Mouse (Mus musculus) thymus, adult 2 months (tissue): ENCODE measurements around the gene Bola2. TPM values are rescaled to one million over a fixed set of nuclear protein-coding genes. Genes with fewer than 3 reads are reported as not detected.

Experiments
- DNase-seq: peaks from one replicate; pipeline ENCODE4 v3.0.0; 2021
- H3K27ac ChIP-seq: fragments of 200-500 bp; 2 replicates; pipeline ENCODE4 v1.5.1; 2012; ENCODE audit warnings: low read length, control low read depth; ENCODE audit not compliant: control insufficient read depth, insufficient read depth
- H3K27me3 ChIP-seq: fragments of 200-500 bp; 2 replicates; pipeline ENCODE4 v1.6.1; 2012; ENCODE audit warnings: mild to moderate bottlenecking, low read length, moderate library complexity, mixed read lengths; ENCODE audit not compliant: control insufficient read depth, insufficient read depth
- H3K36me3 ChIP-seq: fragments of 200-500 bp; 2 replicates; pipeline ENCODE4 v1.6.1; 2012; ENCODE audit warnings: mild to moderate bottlenecking, low read length, moderate library complexity; ENCODE audit not compliant: control insufficient read depth, insufficient read depth
- H3K4me1 ChIP-seq: fragments of 200-500 bp; replicated peaks from 2 replicates; pipeline ENCODE4 v1.6.1; 2012; ENCODE audit warnings: low read length; ENCODE audit not compliant: control insufficient read depth, insufficient read depth
- H3K4me3 ChIP-seq: fragments of 200-500 bp; 2 replicates; pipeline ENCODE4 v1.5.1; 2012; ENCODE audit warnings: mild to moderate bottlenecking, low read length, control low read depth, moderate library complexity; ENCODE audit not compliant: control insufficient read depth, insufficient read depth
- CTCF ChIP-seq: fragments of 200-500 bp; IDR thresholded peaks from 2 replicates; pipeline ENCODE4 v1.5.1; 2012; ENCODE audit warnings: mild to moderate bottlenecking, control low read depth, low read length, moderate library complexity, borderline replicate concordance; ENCODE audit not compliant: control insufficient read depth, poor library complexity, insufficient read depth; ENCODE audit errors: extremely low read depth
- POLR2A ChIP-seq: fragments of 200-500 bp; IDR thresholded peaks from 2 replicates; pipeline ENCODE4 v1.6.1; 2012; ENCODE audit warnings: mild to moderate bottlenecking, low read length, control low read depth, moderate library complexity; ENCODE audit not compliant: control insufficient read depth, poor library complexity, insufficient read depth; ENCODE audit errors: extremely low read depth
- WGBS: fragments of 180-500 bp; shearing (Covaris S2); methylation state at CpG from one replicate; pipeline ENCODE4 v1.1.7; 2018; 5-methylcytosine and 5-hydroxymethylcytosine counted together
- polyA plus RNA-seq: library from polyadenylated mRNA; depleted of rRNA; stranded (reverse); fragments of >200 nt; gene quantifications from 2 replicates; pipeline ENCODE4 v1.2.3, GENCODE M21; 2012

The Bola2 gene
- polyA plus RNA-seq, 1 experiment = 51.3 TPM

- Histone ChIP-seq H3K4me1 (peaks cover 33% of the 10 kb centered on the region), H3K27me3 (no peaks in the 10 kb centered on the region), H3K27ac (no peak overlapping the region), H3K36me3 (peaks cover 30% of the 10 kb centered on the region), H3K4me3 (no peak overlapping the region)
- TF ChIP-seq POLR2A = no peak
- 68% methylated on average over 3 of the region's 3 CpGs for WGBS
- no peak for DNase-seq
Observed at GRCm38 (mm10) chr7:126696886-126697285, 1.7 kb downstream of the Bola2 start.

GRCm38 (mm10) chr7:126697838-126698237, 2.6 kb downstream of the Bola2 start:
- H3K27ac ChIP-seq = no peak overlapping the region
- TF ChIP-seq POLR2A (no peak), CTCF (no peak)

DNA sequence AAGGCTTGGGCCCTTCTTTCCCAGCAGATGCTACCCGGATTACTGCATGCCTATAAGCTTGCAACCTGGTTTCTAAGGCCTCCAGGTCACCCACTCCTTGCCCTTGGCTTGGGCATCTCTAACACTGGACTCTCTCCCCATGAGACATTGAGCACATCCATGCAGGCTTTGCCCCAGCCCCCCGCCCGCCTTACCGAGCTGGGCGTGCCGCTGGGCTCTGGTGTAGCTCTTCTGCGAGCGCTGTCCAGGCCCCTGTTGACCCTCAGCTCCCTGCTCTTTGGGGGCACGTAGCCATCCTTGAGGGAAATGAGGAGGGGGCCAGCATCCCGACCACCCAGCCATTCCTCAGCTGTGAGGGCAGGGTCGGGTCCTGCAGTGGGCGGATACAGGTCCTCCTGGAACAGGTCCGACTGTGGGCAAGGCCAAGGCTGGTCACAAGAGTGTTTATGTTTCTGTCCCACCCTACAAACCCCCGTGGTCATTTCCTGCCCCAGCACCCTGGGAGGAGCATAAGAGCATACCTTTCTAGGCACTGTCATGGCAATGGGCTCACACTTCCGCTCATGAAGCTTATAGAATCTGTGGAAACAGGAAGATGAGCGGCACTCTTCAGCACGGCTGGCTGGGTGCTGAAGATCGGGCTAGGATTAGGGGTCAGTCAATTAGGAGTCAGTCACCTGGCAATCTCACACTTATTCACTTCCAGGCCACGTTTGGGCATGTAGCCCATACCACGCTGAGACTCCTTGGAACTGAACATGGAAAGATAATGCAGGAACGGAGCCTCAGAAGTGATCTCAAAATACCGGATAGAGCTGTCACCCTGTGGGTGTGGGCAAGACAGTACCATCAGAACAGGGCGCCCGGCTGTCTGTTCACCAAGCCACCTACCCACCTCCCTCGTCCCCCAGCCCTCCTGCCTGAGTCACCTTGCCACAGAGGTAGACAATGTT, 5.1 kb downstream of the Bola2 start:
- 92% methylated on average over 25 of the region's 25 CpGs for WGBS
- H3K27ac ChIP-seq = peak overlapping the region; percentile 4; the same call in 1 of the 2 replicates
- H3K27me3 ChIP-seq = no peaks in the 10 kb centered on the region
- DNase-seq = no peak
- peaks cover 39% of the 10 kb centered on the region for H3K36me3 ChIP-seq
- H3K4me1 ChIP-seq = peaks cover 40% of the 10 kb centered on the region
- TF ChIP-seq POLR2A = no peak
- peak overlapping the region; percentile 88 for H3K4me3 ChIP-seq

More at GRCm38 (mm10) chr7:126697838-126698237, 2.6 kb downstream of the Bola2 start:
- Histone ChIP-seq H3K4me1 (peaks cover 36% of the 10 kb centered on the region), H3K27me3 (no peaks in the 10 kb centered on the region), H3K36me3 (peaks cover 36% of the 10 kb centered on the region), H3K4me3 (no peak overlapping the region)
- no peak for DNase-seq
- 84% methylated on average over 8 of the region's 8 CpGs for WGBS

DNA sequence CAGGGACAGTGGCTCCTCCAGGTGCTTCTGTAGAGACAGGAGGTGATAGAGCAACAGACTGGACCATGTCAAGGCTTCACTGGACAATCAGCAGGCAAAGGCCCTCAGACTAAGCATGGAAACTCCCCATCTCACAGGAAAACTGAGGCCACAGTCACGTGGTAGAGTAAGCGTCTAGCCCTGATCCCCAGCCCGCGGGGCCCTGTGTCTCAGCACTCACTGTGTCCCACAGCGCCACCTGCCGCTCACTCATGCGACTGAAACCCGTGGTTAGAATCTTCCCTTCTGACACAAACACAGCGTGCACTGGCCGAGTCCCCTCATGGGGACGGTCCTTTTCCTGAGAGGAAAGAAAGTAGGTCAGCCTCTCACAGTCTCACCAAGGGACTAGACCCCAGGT, 5.9 kb downstream of the Bola2 start:
- peaks cover 39% of the 10 kb centered on the region for H3K36me3 ChIP-seq
- no peaks in the 10 kb centered on the region for H3K27me3 ChIP-seq
- H3K4me3 ChIP-seq = peak overlapping the region; percentile 88
- H3K27ac ChIP-seq = peak overlapping the region; percentile 98
- TF ChIP-seq POLR2A (no peak), CTCF (peak; percentile 93; the same call in 1 of the 2 replicates)
- H3K4me1 ChIP-seq = peaks cover 47% of the 10 kb centered on the region
- under 1% methylated on average over 11 of the region's 11 CpGs for WGBS
- peak; percentile 96 for DNase-seq

GRCm38 (mm10) chr7:126701559-126702357, 6.6 kb downstream of the Bola2 start:
- Histone ChIP-seq H3K36me3 (peaks cover 39% of the 10 kb centered on the region), H3K4me3 (peak overlapping the region; percentile 88), H3K4me1 (peaks cover 46% of the 10 kb centered on the region), H3K27ac (peak overlapping the region; percentile 98), H3K27me3 (no peaks in the 10 kb centered on the region)
- TF ChIP-seq CTCF (no peak), POLR2A (no peak)
- 30% methylated on average over 24 of the region's 24 CpGs for WGBS
- DNase-seq = peak; percentile 45

GRCm38 (mm10) chr7:126702358-126702757, 7.2 kb downstream of the Bola2 start:
- peaks cover 45% of the 10 kb centered on the region for H3K4me1 ChIP-seq
- H3K27me3 ChIP-seq = no peaks in the 10 kb centered on the region
- DNase-seq = peak; percentile 77
- peak overlapping the region; percentile 88 for H3K4me3 ChIP-seq
- TF ChIP-seq CTCF (no peak), POLR2A (peak; percentile 75)
- peak overlapping the region; percentile 98 for H3K27ac ChIP-seq
- H3K36me3 ChIP-seq = peaks cover 39% of the 10 kb centered on the region
- WGBS = 5% methylated on average over 6 of the region's 6 CpGs
